Mouse (Mus musculus): ENCODE data around the gene Zfp536. TPM values are rescaled to one million over a fixed set of nuclear protein-coding genes. Genes with fewer than 3 reads are reported as not detected.
A peak's percentile ranks its signal among the peaks of the same experiment; 100 is the strongest.

Zfp536 gene
- total RNA-seq, 2 experiments from 2014 or later = 40.5 to 48.3 TPM

DNA sequence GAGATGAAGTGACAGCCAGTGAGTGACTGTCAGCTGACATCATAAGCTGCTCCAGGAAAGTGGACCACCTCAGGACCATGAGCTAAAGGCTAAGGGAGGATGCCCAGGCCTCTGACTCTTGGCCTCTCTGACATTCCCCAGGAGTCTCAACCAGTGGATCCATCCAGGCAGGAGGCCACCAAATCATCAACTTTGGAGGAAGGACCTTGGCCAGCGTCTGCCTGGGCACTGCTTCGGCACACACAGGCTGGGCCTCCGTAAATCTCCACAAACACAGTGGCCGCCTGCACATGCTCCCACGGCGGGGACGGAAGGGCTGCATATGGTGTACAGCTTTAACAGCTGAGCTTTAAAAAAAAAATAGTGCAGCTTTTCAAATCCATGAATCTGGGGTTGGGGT lies 210.9 kb downstream of the Zfp536 start:
- no peak for DNase-seq (ENCODE audit: extremely low spot score in 1 of 2, low spot score in 1 of 2)

- no peak for DNase-seq (ENCODE audit: extremely low spot score in 1 of 2, low spot score in 1 of 2)
Observed at GRCm38 (mm10) chr7:37560581-37560980, 212.9 kb downstream of the Zfp536 start.

- DNase-seq (ENCODE audit: extremely low spot score in 1 of 2, low spot score in 1 of 2) = no peak
Observed at GRCm38 (mm10) chr7:37559851-37560250, 213.6 kb downstream of the Zfp536 start.

DNA sequence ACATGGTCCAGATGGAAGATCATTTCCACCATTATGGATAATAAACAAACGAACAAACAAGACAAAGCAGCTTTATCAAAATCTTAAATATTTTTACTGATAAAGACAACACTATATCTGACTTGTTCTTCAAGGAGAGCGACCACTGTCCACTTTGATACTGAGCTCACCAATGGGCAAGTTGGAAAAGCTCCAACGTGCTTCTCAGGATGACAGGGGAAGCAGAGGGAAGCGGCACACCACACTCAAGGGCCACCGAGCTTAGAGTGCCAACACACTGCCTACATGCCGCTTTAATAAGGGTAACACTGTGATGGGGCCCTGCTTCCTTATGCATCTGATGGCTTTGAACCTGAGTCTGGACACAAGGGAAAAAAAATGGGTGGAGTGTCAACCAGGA lies 214.1 kb downstream of the Zfp536 start:
- DNase-seq (ENCODE audit: extremely low spot score in 1 of 2, low spot score in 1 of 2) = no peak

GRCm38 (mm10) chr7:37556811-37557210 lies 216.6 kb downstream of the Zfp536 start:
- no peak for DNase-seq (ENCODE audit: extremely low spot score in 1 of 2, low spot score in 1 of 2)

GRCm38 (mm10) chr7:37554405-37554804 lies 219.0 kb downstream of the Zfp536 start:
- no peak for DNase-seq (ENCODE audit: extremely low spot score in 1 of 2, low spot score in 1 of 2)

DNA sequence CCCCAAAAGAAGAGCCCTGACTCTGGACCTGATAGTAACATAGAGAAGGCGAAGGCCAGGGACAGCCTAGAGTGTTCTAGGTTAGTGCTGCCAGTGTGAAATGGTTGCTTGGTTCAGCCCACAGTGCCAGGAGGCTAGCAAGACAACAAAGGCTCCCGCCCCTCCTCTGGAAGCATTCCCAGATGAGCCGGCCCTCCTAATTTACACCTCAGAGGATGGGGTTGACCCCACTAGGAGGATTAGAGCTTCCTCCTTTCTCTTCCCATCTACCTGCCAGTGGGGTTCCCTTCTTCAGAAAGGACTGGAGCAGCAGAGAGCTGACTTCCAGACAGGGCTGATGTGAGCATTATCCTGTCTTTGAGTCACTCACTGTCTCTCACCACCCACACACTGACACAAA lies 219.8 kb downstream of the Zfp536 start:
- no peak for DNase-seq (ENCODE audit: extremely low spot score in 1 of 2, low spot score in 1 of 2)

DNA sequence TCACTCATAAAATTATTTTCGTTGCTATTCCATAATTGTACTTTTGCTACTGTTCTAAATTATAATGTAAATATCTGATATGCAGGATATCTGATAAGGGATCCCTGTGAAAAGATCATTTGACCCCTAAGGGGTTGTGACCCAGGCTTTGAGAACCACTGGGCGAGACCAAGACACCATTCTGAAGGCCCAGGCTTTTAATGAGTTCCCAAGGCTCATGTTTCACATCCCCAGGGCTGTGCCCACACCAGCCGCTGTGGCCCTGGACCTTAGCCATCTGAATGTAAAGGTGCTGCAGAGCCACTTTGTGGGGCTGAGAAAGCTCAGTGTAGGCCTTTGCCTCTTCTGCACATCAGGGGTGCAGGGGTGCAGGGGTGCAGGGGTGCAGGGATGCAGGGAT lies 221.1 kb downstream of the Zfp536 start:
- no peak for DNase-seq (ENCODE audit: extremely low spot score in 1 of 2, low spot score in 1 of 2)

DNA sequence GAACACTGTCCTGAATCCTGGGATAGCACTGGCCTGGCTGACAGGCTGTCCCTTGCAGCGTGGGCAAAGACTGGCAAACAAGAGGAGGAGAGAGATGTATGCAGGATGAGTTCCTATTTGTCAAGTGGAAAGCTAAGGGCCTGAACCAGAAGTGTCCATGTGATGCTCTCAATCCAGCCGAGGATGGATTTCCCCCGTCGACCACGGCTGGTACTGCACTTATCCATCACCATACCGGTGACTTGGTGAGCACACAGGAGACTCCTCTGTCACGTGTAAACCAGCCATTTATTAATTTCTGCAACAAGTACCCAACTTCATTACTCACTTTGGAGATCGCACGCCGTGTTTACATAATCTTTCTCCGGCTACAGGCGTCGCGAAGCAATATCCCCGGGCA lies 224.6 kb downstream of the Zfp536 start:
- no peak for DNase-seq (ENCODE audit: extremely low spot score in 1 of 2, low spot score in 1 of 2)

DNA sequence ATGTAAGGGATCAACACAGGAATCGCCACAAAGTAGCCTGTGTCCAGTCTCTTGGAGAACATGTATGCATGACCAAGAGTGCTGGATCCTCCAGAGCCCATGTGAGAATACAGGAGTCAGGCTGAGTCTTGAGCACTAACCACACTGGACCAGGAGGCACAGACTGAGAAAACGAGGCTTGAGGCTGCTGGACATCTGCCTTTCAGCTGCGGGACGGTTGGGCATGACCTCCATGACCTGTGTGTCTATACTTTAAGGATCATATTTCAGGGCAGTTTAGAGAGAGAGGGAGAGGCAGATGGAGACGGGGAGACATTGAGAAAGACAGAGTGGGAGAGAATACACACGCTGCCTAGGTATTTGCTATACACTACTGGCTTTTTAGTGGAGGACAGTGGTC lies 229.4 kb downstream of the Zfp536 start:
- DNase-seq (ENCODE audit: extremely low spot score in 1 of 2, low spot score in 1 of 2) = no peak

GRCm38 (mm10) chr7:37542951-37543350 lies 230.5 kb downstream of the Zfp536 start:
- DNase-seq (ENCODE audit: extremely low spot score in 1 of 2, low spot score in 1 of 2) = no peak

DNA sequence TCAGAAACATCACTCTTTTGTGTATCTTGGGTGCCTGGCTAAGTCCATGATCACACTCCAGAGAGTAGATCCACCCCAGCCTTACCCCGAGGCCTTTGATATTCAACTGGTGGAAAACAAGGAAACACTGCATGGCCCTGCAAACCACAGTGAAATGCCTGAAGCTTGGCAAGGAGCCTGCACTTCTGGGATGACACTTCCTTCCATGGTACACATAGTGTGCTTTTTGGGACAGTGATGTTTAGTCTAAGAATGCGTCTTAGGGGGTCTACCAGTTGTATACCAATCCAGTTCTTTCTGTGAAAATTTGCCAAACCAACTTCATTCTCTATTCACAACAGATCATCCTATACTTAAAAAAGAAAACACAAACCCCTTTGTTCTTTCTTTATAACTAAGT lies 242.3 kb downstream of the Zfp536 start:
- DNase-seq (ENCODE audit: extremely low spot score in 1 of 2, low spot score in 1 of 2) = no peak

DNA sequence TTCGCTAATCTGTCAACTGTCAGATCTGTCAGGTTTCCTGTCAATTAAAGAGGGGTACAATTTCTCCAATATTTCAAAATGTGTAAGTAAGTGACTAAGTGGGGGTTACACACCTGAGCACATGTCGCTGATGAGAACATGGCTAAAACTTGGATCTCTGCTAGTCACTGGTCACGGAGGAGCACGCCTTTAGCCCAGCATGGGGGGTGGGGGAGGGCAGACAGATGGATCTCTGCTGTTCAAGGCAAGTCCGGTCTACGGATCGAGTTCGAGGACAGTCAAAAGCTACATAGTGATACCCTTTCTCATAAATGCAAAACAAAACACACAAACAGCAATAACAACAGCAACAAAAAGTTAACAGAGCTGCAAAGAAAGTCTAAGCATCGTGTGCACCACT lies 245.1 kb downstream of the Zfp536 start:
- DNase-seq (ENCODE audit: extremely low spot score in 1 of 2, low spot score in 1 of 2) = no peak

- DNase-seq (ENCODE audit: extremely low spot score in 1 of 2, low spot score in 1 of 2) = no peak
Observed at GRCm38 (mm10) chr7:37527890-37528289, 245.6 kb downstream of the Zfp536 start.

GRCm38 (mm10) chr7:37521407-37521806 lies 252.0 kb downstream of the Zfp536 start:
- no peak for DNase-seq (ENCODE audit: extremely low spot score in 1 of 2, low spot score in 1 of 2)

GRCm38 (mm10) chr7:37510933-37511675 lies 262.3 kb downstream of the Zfp536 start:
- no peak for DNase-seq (ENCODE audit: extremely low spot score in 1 of 2, low spot score in 1 of 2)

- peak; percentile 14 to 24 for DNase-seq (ENCODE audit: extremely low spot score in 1 of 2, low spot score in 1 of 2)
Observed at GRCm38 (mm10) chr7:37509700-37510099, 263.7 kb downstream of the Zfp536 start.

DNA sequence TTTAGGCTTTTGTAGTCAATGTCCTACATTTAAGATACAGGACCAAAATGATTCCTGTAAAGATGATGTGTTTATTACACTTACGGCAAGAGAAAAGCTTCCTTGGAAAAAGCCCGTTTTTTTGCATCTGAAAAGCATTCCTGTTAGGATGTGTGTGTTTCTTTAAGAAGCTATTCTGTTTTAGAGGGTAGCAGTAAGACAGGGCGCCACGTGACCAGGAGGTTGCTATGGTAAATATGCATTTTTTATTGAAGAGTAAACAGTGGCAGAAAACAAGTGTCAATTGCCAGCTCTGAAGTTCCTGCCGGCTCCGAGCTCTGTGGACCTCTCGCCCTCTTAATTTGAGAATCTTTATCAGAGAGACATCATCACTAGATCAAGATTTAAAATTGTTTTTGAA lies 267.9 kb downstream of the Zfp536 start:
- no peak for DNase-seq (ENCODE audit: extremely low spot score in 1 of 2, low spot score in 1 of 2)

DNA sequence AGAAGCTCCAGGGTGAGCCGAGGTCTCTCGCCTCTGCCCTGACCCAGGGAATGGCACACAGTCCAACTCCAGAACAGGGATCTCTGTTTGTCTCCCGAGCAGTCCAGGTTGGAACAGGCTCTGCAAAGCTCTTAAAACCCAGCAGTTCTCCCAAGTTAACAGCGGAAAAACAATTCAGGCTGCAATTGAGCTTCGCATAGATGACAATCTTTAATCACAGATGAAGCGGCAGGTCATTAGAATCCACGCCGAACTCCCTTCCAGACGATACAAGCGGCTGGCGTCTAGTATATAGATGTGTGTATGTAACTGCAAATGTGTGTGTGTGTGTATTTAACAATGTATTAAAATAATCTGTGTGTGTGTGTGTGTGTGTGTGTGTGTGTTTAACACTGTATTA lies 268.3 kb downstream of the Zfp536 start:
- no peak for DNase-seq (ENCODE audit: extremely low spot score in 1 of 2, low spot score in 1 of 2)

- no peak for DNase-seq (ENCODE audit: extremely low spot score in 1 of 2, low spot score in 1 of 2)
Observed at GRCm38 (mm10) chr7:37498881-37499280, 274.6 kb downstream of the Zfp536 start.

- no peak for DNase-seq (ENCODE audit: extremely low spot score in 1 of 2, low spot score in 1 of 2)
Observed at GRCm38 (mm10) chr7:37496491-37496890, 276.9 kb downstream of the Zfp536 start.

DNA sequence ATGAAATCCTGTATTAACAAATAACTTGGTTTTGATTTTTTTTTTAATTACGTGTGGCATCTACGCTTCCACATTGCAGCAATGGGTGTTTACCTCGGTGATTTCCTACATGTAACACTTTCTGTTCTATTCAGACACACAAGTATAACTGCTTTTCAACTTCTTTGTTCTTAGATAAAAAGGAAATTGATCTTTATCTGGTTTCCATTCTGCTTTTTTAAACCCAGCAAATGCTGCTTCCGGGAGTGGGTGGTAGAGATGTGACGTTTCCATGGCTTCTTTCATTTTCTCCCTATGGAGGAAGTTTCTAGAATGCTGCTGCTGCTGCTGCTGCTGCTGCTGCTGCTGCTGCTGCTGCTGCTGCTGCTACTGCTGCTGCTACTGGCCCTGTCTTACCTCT lies 283.1 kb downstream of the Zfp536 start:
- no peak for DNase-seq (ENCODE audit: extremely low spot score in 1 of 2, low spot score in 1 of 2)

DNA sequence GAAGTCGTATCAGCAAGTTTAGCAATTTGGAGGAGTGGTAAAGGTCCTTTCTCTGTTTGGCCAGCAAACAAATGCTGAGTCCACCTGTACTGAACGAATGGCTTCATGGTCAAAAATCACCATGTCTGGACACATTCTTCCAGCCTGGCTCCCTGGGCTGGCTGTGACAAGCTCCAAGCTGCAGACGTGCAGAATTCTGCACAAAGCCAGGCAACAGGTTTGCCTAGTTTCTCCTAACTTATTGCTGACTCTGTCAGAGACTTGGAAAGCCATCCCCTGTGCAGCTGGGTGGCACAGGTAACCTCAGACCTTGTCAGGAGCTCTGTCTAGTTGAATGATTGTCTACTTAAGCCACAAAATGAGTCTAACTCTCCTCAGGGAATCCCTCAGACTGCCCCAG lies 288.5 kb downstream of the Zfp536 start:
- DNase-seq (ENCODE audit: extremely low spot score in 1 of 2, low spot score in 1 of 2) = no peak
